Mouse (Mus musculus): ENCODE results near the gene C1qb. TPM values are rescaled to one million over a fixed set of nuclear protein-coding genes. Genes with fewer than 3 reads are reported as not detected.

C1qb gene
- total RNA-seq, 2 experiments from 2014 or later, result 1.9 to 2.2 TPM

DNA sequence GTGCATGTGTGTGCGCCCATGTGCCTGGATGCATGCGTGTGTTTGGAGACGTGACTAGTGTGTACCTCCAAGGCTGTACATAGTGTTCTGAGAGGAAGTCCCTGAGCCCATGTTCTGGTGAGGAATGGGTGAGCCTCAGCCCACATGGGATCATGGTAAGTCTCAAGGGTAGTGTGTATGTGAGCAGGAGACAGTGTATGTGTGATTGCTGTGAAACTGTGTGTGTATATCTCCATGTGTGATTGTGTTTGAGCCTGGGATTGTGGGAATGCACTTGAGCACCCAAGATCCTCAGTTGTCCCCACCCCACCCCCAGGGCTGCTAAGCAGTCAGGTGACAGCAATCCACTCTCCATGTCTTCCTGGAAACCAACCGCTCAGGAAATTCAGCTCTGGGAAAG, 8.8 kb upstream of the C1qb start:
- ATAC-seq (ENCODE audit: poor library complexity, severe bottlenecking), result no peak

DNA sequence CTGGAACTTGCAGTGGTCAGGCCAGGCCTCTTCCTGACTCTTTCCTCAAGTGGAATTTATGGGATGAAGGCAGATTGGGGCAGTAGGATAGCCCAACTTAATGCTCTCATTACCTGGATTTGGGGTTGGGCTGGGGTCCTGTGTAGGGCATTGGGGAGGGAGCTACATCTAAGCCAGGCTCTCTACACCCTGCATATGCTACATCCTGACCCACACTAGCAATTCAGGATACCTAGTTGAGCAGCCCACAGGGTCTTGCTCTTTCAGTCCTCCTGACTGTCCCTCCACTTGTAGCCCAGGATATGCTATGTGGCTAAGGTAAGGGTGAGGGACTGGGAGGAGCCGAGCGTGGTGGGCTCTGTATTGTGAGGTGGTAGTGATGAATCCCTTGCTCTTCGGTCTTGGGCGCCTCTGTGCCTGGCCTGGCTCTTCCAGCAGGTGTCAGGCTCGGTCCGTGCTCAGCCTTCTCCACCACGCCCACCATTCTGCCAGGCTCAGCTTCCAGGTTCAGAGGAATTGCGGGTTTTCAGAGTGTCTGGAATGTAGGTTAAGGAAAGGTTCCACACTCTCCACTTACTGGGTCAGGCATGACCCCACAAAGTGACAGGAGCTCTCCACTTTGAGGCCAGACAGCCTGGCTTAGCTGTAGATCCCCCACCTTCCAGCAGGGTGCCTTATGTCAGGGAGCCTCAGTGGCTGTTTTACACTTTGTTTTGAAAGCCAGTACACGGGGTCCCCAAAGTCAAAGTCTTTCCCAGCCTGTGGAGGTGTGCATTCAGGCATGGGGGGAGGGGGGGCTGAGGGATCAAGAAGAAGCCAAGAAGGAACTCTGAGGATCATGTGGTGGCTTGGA, 7.9 kb upstream of the C1qb start:
- ATAC-seq (ENCODE audit: poor library complexity, severe bottlenecking), result no peak

DNA sequence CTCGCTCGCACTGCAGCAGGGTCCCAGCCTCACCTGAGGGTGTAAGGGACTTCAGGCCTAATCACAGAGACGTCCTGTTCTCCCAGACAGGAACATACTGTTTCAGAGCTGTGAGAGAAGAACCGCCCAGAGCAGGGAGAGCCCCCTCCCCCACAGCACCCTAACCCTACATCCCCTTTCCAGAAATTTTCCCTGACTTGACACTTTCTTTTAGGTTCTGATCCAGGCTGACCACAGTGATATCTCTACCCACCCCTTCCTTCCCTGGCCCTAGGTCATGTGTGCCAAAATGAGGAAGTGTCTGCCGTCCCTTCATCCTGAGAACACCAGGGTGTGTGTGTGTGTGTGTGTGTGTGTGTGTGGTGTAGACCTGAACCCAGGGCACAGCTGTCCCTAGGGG, 6.8 kb upstream of the C1qb start, which contains the start of gene C1qc:
TSS of gene C1qc (minus strand) at position 255 of the 400 bp plus-strand sequence.
- ATAC-seq (ENCODE audit: poor library complexity, severe bottlenecking), result peak; percentile 35

DNA sequence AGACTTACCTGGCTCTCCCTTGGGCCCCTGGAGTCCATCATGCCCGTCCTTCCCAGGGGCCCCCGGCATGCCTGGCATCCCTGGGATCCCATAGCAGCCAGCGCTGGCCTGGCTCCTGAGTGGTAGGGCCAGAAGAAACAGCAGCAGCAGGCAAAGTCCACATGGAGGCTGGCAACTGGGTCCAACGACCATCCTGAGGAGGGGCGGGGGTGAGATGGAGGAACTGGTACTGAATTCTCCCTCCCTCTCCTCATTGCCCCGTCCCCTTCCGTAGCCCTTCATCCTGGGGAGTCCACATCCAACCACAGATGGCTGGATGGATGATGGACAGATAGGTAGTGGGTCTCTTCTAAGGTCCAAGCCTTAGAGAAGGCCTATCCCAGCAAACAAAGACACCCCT, 6.4 kb upstream of the C1qb start:
- no peak for ATAC-seq (ENCODE audit: poor library complexity, severe bottlenecking)

DNA sequence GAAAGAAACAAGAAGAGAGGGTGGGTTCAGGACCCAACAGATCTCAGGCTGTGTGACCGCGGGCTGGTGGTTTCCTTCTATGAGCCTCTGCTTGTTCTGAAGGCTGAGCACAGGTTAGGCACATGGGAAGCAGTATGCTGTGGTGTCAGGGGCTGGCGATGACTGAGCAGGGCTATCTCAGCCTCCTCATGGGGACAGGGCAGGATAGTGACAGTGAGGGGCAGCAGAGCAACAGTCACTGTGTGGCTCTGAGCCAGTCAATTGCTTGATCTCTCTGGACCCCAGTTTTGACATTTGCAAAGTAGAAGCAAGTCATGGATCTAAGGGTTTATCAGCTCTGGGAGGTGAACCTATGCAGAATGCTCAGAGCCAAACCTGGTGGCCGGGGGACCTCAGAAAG, 5.1 kb upstream of the C1qb start:
- ATAC-seq (ENCODE audit: poor library complexity, severe bottlenecking), result no peak

DNA sequence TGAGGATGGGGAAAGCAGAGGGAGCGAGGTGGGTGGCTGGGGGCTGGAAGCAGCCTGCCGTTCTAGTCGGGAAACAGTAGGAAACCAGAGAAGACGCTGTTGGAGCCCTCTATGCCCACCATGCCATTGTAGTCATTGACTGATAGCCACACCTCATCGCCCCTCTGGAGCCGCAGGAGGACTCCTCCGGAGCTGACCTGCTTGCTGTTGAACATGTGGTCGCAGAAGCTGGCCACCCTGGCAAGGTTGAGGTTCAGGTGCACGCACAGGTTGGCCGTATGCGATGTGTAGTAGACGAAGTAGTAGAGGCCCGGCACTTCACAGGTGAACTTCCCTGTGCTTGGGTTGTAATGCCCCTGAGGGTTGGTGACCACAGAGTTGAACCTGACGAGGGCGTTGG, 4.0 kb upstream of the C1qb start:
- ATAC-seq (ENCODE audit: poor library complexity, severe bottlenecking), result no peak

DNA sequence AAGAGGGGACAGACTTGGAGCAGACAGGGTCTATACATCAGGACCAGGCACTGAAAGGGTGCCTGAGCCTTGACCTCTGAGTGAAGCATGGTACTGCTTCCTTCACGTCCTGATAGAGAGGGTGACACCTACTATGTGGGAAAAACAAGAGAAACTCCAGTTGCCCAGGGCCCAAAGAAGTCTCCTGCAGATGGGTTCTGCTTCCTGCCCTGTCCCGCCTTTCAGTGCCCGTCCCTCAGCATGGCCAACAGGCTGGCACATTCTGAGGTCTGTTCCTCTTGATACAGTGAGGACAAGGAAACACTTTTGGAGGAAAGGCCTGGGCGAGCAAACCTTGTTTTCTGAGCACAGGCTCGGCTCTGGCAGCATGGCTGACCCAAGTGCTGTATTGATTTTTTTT, 1.7 kb upstream of the C1qb start:
- ATAC-seq (ENCODE audit: poor library complexity, severe bottlenecking), result no peak

DNA sequence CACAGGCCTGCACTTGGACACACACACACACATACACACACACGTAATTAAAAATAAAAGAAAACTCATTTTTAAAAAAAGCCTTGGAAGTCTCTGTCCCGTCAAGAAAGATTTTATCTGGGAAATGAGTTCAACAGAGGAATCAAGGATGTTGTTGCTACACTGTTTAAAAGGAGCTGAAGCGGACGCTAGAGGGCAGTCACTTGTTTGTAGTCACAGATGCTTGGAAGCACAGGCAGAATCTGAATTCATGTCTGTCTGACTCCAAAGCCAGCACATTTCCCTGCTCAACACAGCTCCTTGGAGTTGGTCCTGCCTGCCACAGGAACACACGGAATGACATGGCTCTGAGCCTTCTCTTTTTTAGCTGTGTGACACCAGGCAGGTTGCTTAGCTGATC, 7.4 kb downstream of the C1qb start:
- ATAC-seq (ENCODE audit: poor library complexity, severe bottlenecking), result no peak

DNA sequence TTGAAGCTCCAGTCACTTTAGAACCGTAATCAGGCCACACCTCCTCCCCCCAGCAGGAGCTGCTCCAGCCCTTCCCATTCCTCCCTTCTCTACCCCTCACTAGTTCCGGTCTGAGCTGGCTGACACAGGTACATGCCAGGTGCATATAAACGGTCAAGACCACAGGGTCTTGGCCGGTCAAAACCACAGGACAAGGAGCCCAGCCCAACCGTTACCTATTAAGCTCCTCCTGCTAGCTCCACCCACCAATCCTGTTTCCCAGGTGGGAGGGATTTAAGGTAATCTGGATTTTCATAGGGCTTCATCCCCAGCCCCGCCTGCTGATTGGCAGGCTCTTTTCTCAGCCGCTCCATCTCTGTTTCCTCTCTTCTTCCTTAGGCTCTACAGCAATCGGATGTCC, 7.8 kb downstream of the C1qb start:
- ATAC-seq (ENCODE audit: poor library complexity, severe bottlenecking), result no peak

DNA sequence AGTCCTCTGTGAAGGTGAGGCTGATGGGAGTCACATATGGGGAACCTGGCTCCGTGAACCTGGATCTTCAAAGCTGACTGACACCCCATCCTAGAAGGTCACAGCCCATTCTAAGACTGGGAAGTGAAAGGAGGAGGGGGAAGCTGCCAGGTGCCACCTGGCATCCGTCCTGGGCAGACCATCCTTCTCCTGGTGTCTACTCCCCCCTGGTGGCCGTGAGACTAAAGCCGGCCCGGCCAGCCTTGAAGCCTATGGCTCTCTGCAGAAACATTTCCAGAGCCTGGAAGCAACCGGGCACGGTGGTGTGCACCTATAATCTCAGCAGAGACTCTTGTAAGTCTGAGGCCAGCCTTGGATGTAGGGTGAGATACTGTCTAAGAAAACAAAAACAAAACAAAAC, 9.0 kb downstream of the C1qb start:
- no peak for ATAC-seq (ENCODE audit: poor library complexity, severe bottlenecking)

DNA sequence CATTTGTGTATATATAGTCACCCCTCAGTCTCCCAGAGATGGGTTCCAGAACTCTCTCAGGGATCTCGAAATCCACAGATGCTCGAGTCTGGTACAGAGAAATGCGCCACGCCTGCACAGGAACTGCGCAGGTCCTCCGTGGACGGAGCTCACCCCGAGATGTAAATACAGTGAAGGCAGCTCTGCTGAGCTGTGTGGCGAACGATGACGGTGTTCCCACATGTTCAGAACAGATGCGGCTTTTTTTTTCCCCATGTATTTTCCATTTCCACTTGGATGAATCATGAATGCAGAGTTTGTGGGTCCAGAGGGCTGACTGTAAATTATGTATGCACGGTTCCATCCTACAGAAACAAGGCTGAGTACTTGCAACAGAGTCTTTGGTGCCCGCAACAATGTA, 11.0 kb downstream of the C1qb start:
- ATAC-seq (ENCODE audit: poor library complexity, severe bottlenecking), result no peak

DNA sequence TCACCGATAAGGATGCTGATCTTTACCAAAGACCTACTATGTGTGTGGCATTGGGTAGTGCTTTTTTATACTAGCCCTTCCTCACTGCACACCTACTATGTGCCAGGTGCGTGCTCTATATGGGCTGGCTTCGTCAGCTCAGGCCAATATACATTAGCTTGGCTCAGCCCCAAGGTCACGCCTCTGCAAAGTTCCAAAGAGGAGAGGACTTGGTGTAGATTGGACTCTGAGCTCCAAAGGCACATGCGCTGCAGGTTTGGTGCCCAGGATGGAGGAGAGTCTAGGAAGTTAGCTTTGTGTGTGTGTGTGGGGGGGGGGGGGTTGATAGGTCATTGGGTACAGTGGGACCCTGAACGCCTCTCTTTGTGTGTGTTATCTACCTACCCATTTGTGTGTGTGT, 17.6 kb downstream of the C1qb start:
- ATAC-seq (ENCODE audit: poor library complexity, severe bottlenecking), result no peak

DNA sequence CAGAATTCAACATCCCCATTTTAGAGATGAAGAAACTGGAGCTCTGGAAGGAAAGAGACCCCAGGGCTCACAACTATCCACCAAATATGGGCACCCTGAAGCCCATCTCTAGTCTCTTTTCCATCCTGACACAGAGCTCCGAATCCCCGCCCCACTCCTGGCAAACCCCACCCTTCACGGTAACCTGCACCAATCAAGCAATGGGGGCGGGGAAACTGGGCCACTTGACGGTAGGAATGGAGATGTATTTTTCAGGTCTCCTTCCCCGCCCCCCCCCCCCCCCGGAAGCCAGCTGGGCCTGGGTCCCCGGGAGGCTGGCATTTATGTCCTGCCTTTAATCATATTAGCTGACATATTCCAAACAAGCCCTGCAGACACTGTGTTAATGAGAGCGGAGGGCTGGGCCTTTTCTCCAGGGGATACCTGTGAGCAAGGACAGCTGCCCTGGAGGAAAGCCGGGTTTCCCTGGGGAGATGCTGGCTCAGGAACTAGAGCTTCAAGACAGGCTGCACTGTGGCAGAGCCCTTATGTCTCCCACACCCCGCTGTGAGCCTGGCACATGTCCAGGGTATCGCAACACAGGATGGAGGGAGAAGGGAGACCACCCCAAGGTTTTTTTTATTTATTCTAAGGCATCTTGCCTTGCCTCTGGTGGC, 18.2 kb downstream of the C1qb start:
- no peak for ATAC-seq (ENCODE audit: poor library complexity, severe bottlenecking)

DNA sequence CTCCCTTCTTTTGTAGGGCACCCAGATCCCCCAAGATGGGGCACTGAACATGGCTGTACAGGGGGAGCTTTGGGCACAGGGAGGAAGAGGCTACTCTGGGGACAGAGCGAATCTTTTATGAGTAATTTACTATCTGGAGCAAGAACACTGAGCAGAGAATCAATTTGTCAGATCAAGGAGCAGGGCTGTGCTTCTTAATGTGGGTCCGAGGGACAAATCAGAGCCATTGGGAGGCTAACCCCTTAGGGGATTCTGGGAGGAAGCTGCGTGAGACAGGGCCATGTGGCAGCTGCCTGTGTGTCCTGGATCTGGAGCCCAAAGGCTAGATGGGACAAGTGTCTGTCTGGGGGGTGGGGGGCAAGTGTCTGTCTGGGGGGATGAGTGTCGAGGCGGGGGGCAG, 20.5 kb downstream of the C1qb start:
- ATAC-seq (ENCODE audit: poor library complexity, severe bottlenecking), result no peak

DNA sequence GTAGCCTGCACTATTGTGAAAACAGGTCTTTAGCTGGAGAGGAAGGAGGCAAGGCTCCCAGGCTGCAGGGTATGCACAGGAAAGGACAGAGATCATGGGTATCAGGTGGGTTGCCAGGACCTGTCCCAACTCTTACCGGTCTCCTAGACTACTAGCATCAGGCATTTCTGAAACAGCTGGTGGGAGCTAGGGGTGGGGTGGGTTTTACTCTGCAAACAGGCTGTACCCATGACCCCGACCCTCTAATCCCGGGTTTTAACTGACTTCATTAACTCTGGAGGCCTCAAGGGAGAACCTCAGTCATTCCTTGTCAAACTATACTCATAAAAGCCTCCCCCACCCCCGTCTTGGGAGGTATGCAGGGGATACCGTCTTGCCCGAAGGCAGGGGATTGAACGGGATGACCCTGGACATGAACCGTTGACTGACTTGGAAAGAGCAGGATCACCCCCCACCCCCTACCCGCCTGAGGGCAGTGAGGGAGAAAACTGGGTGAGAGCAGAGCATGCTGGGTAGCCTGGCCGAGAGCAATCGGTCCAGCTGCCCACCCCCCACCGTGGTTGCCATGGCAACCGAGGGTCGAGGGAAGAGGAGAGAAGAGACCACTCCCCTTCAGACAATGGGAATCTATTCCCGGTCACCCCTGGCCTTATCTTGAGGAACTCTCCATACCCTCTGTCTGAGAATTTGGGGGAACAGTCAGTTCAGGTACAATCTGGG, 21.1 kb downstream of the C1qb start:
- no peak for ATAC-seq (ENCODE audit: poor library complexity, severe bottlenecking)

DNA sequence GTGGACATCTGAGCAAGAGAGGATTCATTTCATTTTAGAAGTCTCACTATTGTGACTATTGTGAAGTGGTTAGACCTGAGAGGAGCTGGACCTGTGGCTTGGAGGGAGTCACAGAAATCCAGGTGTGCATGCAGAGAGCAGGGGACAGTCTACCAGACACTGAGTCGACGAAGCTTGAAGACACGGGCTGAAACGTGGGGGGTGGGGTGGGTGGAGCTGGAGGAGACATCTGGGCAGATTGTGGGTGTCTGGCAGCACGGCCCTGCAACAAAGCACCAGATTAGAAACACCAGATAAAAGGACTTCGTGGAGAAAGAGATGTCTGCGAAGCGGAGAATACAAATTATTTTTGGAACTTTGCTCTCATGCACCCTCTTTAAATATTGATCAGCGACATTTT, 22.5 kb downstream of the C1qb start:
- no peak for ATAC-seq (ENCODE audit: poor library complexity, severe bottlenecking)

DNA sequence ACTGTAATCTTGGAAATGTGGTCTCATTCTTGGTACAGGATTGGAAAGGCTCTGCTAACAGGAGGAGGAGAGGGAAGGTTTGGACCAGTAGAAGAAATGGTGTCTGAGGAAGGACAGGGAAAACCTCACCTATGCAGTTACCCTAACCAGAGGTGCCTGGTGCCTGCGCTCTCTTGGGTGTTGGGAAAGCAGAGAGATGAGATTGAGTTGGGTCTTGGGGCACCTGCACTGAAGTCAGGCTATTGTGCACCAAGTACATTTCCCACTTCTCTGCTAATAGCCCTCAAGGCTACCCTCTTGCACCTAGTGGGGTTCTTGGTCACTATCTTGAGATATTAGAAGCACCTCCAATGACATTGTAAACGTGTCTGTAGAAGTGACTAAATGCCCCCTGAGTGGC, 23.6 kb downstream of the C1qb start:
- ATAC-seq (ENCODE audit: poor library complexity, severe bottlenecking), result no peak

DNA sequence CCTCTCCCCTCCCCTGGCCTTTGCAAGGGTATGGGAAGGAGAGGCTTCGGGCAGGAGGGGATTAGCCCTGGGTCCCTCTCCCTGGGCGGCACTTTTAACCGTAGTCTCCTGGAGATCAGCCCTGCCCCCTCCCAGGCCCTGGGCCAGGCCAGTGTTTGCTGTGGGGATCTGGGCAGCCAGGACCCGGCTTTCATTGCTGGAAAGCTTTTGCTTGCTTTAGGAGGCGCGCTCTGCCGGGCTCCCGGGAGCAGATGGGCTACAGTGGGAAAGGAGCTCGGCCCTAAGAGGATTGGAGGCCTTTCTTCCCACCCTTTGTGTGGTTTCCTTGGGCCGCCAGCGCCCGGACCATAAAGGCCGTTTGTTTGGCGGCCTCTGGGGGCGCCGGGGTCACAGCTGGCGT, 24.2 kb downstream of the C1qb start:
- no peak for ATAC-seq (ENCODE audit: poor library complexity, severe bottlenecking)

DNA sequence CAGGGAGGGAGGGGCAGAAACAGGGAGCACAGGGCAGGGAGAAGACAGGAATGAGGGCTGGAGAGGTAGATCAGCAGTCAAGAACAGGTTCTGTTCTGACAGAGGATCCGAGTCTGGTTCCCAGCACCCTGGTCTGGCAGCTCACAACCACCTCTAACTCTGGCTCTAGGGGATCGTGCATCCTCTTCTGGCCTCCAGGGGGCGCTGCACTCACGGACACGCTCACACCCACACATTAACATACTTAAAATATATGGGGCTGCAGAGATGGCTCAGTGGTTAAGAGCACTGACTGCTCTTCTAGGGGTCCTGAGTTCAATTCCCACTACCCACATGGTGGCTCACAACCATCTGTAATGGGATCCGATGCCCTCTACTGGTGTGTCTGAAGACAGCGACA, 26.0 kb downstream of the C1qb start:
- ATAC-seq (ENCODE audit: poor library complexity, severe bottlenecking), result no peak

DNA sequence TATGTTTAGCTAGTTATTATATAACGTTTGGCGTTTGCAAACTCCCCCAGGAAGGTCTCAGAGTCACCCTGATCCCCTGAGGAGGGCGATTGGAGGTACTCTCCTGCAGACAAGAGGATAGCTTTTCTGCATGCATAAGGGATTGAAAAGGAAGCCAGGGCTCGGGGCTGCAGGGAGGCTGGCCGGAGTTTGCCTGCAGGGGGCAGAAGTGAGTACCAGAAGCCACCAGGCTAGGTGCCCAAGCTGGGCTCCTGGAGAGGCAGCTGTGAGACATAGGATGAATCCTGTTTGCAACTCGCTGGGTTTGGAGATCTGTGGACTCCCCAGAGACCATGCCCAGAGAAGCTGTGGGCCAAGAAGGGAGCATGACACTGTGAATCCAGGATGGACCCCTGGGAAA, 30.9 kb downstream of the C1qb start:
- no peak for ATAC-seq (ENCODE audit: poor library complexity, severe bottlenecking)

DNA sequence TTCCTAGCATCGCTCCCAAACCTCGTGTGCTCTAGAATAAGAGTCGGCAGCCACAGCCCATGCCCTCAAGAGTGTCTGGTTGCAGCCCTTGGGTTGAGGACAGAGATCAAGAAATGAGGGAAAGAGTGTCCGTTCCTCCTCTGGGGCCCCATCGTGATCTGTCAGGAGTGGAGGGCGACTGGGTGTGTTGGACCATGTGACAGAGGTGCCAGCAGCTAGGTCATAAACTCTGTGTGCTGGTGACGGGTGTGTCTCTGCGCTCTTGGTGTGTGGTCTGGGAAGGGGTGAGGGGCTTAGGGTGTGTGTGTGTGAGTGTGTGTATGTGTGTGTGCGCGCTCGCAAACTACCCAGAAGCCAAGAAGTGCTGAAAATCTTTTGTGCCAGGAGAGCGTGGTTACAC, 33.0 kb downstream of the C1qb start:
- no peak for ATAC-seq (ENCODE audit: poor library complexity, severe bottlenecking)

DNA sequence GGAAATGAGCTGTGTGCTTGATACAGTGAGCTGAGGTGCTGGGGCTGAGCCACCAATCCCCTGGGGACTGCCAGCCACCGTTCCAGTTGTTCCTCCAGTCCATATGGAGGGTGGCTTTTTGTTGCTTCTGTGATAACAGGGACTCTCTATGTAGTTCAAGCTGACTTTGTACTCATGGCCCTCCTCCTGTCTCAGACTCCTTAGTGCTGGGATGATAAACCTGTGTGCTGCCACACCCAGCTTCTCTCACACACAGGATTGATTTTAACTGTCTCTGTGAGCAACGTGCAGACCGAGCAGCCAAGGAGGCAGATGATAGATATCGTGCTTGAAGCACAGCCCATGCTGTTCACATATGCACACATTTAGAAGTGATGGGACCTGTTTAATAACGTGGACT, 33.9 kb downstream of the C1qb start:
- ATAC-seq (ENCODE audit: poor library complexity, severe bottlenecking), result no peak
